In the genomic region with DNA sequence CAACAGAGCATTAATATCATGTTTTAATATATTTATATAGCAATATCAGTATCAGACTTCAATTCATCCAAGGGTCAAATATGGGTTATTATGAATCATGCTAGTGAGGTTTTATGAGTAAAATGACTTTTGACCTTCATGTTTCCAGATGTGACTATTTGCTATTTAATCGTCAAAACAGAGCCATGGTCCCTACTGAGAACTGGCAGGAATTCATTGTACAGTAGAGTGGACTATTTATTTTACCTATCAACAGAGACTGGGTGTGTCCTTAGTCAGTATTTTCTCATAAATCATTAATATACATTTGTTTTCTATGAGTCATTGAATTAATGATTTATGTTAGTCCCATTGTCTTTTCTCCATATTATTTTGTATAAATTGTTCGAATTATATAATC, we compare ENCODE assay signal across 18 mouse cellular contexts.
"Had no signal": no experiment of that assay in that cellular context is flagged by ENCODE, and none has a peak within 500 bp of the region (broad histone marks: within the 10 kb centered on the region; RNA-seq: fewer than 3 reads in every experiment).

No protein-coding gene starts in this region.

- ATAC-seq: midbrain, embryonic 13.5 days; midbrain, embryonic 16.5 days had no signal

- H3K36me3 ChIP-seq: midbrain, embryonic 10.5 days; midbrain, embryonic 13.5 days; neural tube, embryonic 13.5 days; neural tube, embryonic 15.5 days had no signal

- H3K27me3 ChIP-seq: midbrain, embryonic 13.5 days; neural tube, embryonic 13.5 days; neural tube, embryonic 15.5 days had no signal

- H3K9me3 ChIP-seq: midbrain, embryonic 10.5 days; midbrain, embryonic 13.5 days; neural tube, embryonic 13.5 days; neural tube, embryonic 15.5 days had no signal

- H3K9ac ChIP-seq: lung, embryonic 14.5 days; midbrain, embryonic 13.5 days; neural tube, embryonic 13.5 days; neural tube, embryonic 15.5 days had no signal

- H3K4me3 ChIP-seq: midbrain, embryonic 10.5 days; midbrain, embryonic 13.5 days; myocyte; neural tube, embryonic 13.5 days; neural tube, embryonic 15.5 days had no signal

- DNase-seq: lung, adult 18-20 months; lung, embryonic 14.5 days; lung, postnatal 10 days; lung, postnatal 4 days; retina, postnatal 1 day; right cerebral cortex, adult 18-20 months; right cerebral cortex, postnatal 25 days; right cerebral cortex, postnatal 4 days; spleen, adult 18-20 months; thymus, adult 18-20 months; thymus, postnatal 14 days; thymus, postnatal 36 days had no signal

- H3K4me2 ChIP-seq: lung, embryonic 14.5 days; midbrain, embryonic 13.5 days; neural tube, embryonic 13.5 days; neural tube, embryonic 15.5 days had no signal

- H3K4me1 ChIP-seq: midbrain, embryonic 10.5 days; midbrain, embryonic 13.5 days; neural tube, embryonic 13.5 days; neural tube, embryonic 15.5 days had no signal

- H3K27ac ChIP-seq: midbrain, embryonic 10.5 days; midbrain, embryonic 13.5 days; neural tube, embryonic 13.5 days; neural tube, embryonic 15.5 days had no signal
